Mouse (Mus musculus) limb, embryonic 13.5 days (tissue): ENCODE data around the gene Gm49366. TPM values are rescaled to one million over a fixed set of nuclear protein-coding genes. Genes with fewer than 3 reads are reported as not detected.
A peak's percentile ranks its signal among the peaks of the same experiment; 100 is the strongest.
"Not testable (repeated sequence)": the region's sequence is repeated elsewhere in the genome, so short reads cannot be mapped to it uniquely, and the experiment has no call there.

Source experiments
- ATAC-seq: fragments of 200-750 bp; cut with Nextera tagmentation; 2 replicates; pipeline ENCODE4 v1.8.0; 2017; ENCODE audit warnings: low read depth, moderate number of reproducible peaks, moderate TSS enrichment; ENCODE audit not compliant: low FRiP score
- H3K27ac ChIP-seq: fragments of 300-500 bp; sonication (generic); 2 replicates; pipeline ENCODE4 v1.5.1; 2015; ENCODE audit warnings: inconsistent platforms, mild to moderate bottlenecking, moderate library complexity
- H3K27me3 ChIP-seq: fragments of 300-500 bp; sonication (generic); 2 replicates; pipeline ENCODE4 v1.6.1; 2015; ENCODE audit warnings: mild to moderate bottlenecking, inconsistent platforms
- H3K36me3 ChIP-seq: fragments of 300-500 bp; sonication (generic); 2 replicates; pipeline ENCODE4 v1.6.1; 2015; ENCODE audit warnings: inconsistent platforms, mild to moderate bottlenecking, moderate library complexity
- H3K4me1 ChIP-seq: fragments of 300-500 bp; sonication (generic); 2 replicates; pipeline ENCODE4 v1.6.1; 2015; ENCODE audit warnings: inconsistent platforms
- H3K4me2 ChIP-seq: fragments of 300-500 bp; sonication (generic); replicated peaks from 2 replicates; pipeline ENCODE4 v1.6.1; 2015; ENCODE audit warnings: inconsistent platforms, mild to moderate bottlenecking, moderate library complexity
- H3K4me3 ChIP-seq: fragments of 300-500 bp; sonication (generic); 2 replicates; pipeline ENCODE4 v1.5.1; 2015; ENCODE audit warnings: moderate library complexity, mild to moderate bottlenecking, inconsistent platforms
- H3K9ac ChIP-seq: fragments of 300-500 bp; sonication (generic); 2 replicates; pipeline ENCODE4 v1.6.1; 2015; ENCODE audit warnings: mild to moderate bottlenecking, inconsistent platforms
- H3K9me3 ChIP-seq: fragments of 300-500 bp; sonication (generic); 2 replicates; pipeline ENCODE4 v1.6.1; 2016; ENCODE audit warnings: inconsistent platforms
- WGBS: fragments of 180-500 bp; shearing (Covaris S2); methylation state at CpG from one replicate; pipeline ENCODE4 v1.1.7; 2015; 5-methylcytosine and 5-hydroxymethylcytosine counted together
- polyA plus RNA-seq: library from polyadenylated mRNA; unstranded; fragments of >200 nt; fragmentation: Nextera tagmentation; extraction: Ambion mirVana; gene quantifications from 2 replicates; pipeline ENCODE4 v1.2.1, GENCODE M21; 2015

Gene Gm49366
- polyA plus RNA-seq, 1 experiment from 2014 or later = not detected

GRCm38 (mm10) chr12:84100071-84100470 is 61.3 kb downstream of the Gm49366 start:
- no peak overlapping the region for H3K9ac ChIP-seq
- H3K36me3 ChIP-seq = no peaks in the 10 kb centered on the region
- peaks cover 5% of the 10 kb centered on the region; the same call in 1 of the 2 replicates for H3K9me3 ChIP-seq
- no peak overlapping the region for H3K4me3 ChIP-seq
- H3K27me3 ChIP-seq = no peaks in the 10 kb centered on the region
- H3K4me1 ChIP-seq = 0 out of 2 replicates have a peak, but pooled peaks cover 4% of the 10 kb centered on the region
- 82% methylated on average over 1 of the region's 1 CpGs for WGBS
- ATAC-seq = no peak
- no peak overlapping the region for H3K27ac ChIP-seq
- H3K4me2 ChIP-seq = peak overlapping the region; percentile 74

- peak; percentile 73; the same call in 1 of the 2 replicates for ATAC-seq
- H3K4me1 ChIP-seq, H3K27me3 ChIP-seq, H3K9me3 ChIP-seq, H3K36me3 ChIP-seq: not testable (repeated sequence)
- WGBS = under 1% methylated on average over 80 of the region's 80 CpGs
- peak within 1 kb of the TSS; percentile 72 for H3K9ac ChIP-seq
- peak within 1 kb of the TSS; percentile 74 for H3K4me2 ChIP-seq
- peak within 1 kb of the TSS; percentile 55 for H3K4me3 ChIP-seq
- peak within 1 kb of the TSS; percentile 22; the same call in 1 of the 2 replicates for H3K27ac ChIP-seq
Measured at GRCm38 (mm10) chr12:84100604-84101492, 62.1 kb downstream of the Gm49366 start, which contains the start of gene Acot6. Acot6 (plus strand) TSS chr12:84100654.

- no peak overlapping the region for H3K9ac ChIP-seq
Measured at GRCm38 (mm10) chr12:84101493-84101845, 62.7 kb downstream of the Gm49366 start.

GRCm38 (mm10) chr12:84107012-84107411 is 68.3 kb downstream of the Gm49366 start:
- H3K4me2 ChIP-seq = no peak overlapping the region
- no peaks in the 10 kb centered on the region; the same call in 1 of the 2 replicates for H3K36me3 ChIP-seq
- no peak for ATAC-seq
- no peak overlapping the region for H3K27ac ChIP-seq
- H3K4me1 ChIP-seq = no peaks in the 10 kb centered on the region
- no peak overlapping the region for H3K4me3 ChIP-seq
- no peaks in the 10 kb centered on the region for H3K9me3 ChIP-seq
- 77% methylated on average over 3 of the region's 3 CpGs for WGBS
- H3K9ac ChIP-seq = no peak overlapping the region
- H3K27me3 ChIP-seq = no peaks in the 10 kb centered on the region

More at GRCm38 (mm10) chr12:84101493-84101845, 62.7 kb downstream of the Gm49366 start:
- no peak for ATAC-seq
- Histone ChIP-seq H3K9me3 (no peaks in the 10 kb centered on the region), H3K36me3 (no peaks in the 10 kb centered on the region), H3K4me1 (0 out of 2 replicates have a peak, but pooled peaks cover 4% of the 10 kb centered on the region), H3K4me3 (peak overlapping the region; percentile 55), H3K27me3 (no peaks in the 10 kb centered on the region), H3K27ac (no peak overlapping the region), H3K4me2 (peak overlapping the region; percentile 74)
- 52% methylated on average over 2 of the region's 2 CpGs for WGBS

- no peaks in the 10 kb centered on the region for H3K9me3 ChIP-seq
- H3K27me3 ChIP-seq = no peaks in the 10 kb centered on the region
- no peaks in the 10 kb centered on the region for H3K4me1 ChIP-seq
- H3K27ac ChIP-seq = no peak overlapping the region
- WGBS = 82% methylated on average over 1 of the region's 1 CpGs
- H3K36me3 ChIP-seq = no peaks in the 10 kb centered on the region; the same call in 1 of the 2 replicates
- no peak overlapping the region for H3K4me3 ChIP-seq
- no peak for ATAC-seq
- H3K4me2 ChIP-seq = no peak overlapping the region
- H3K9ac ChIP-seq = no peak overlapping the region
Measured at GRCm38 (mm10) chr12:84107692-84108091, 69.0 kb downstream of the Gm49366 start.

Other genes starting within 250 kb of the Gm49366 start
- gene Numb, start 117.0 kb upstream of the Gm49366 start, polyA plus RNA-seq = 36.0 and 40.7 TPM in 2 replicates
- gene Riox1, start 88.3 kb upstream of the Gm49366 start, polyA plus RNA-seq = 11.2 and 11.7 TPM in 2 replicates
- not detected in 2 replicates for gene Heatr4, start 54.1 kb upstream of the Gm49366 start, polyA plus RNA-seq
- 21.1 and 25.0 TPM in 2 replicates for gene Acot2, start 51.1 kb upstream of the Gm49366 start, polyA plus RNA-seq
- gene Acot1, start 29.4 kb upstream of the Gm49366 start, polyA plus RNA-seq = 33.7 and 38.6 TPM in 2 replicates
- gene Acot4, start 556 bp upstream of the Gm49366 start, polyA plus RNA-seq = 0.23 and 0.63 TPM in 2 replicates
- 0.17 and 0.20 TPM in 2 replicates for gene Acot3, start 13.2 kb downstream of the Gm49366 start, polyA plus RNA-seq
- gene Acot5, start 30.4 kb downstream of the Gm49366 start, polyA plus RNA-seq = not detected in 2 replicates
- 1.1 and 1.3 TPM in 2 replicates for gene Acot6, start 61.7 kb downstream of the Gm49366 start, polyA plus RNA-seq
- 6.1 and 7.8 TPM in 2 replicates for gene Dnal1, start 75.4 kb downstream of the Gm49366 start, polyA plus RNA-seq
- gene Pnma1, start 109.6 kb downstream of the Gm49366 start, polyA plus RNA-seq = 1.0 and 1.4 TPM in 2 replicates
- gene Elmsan1, start 179.9 kb downstream of the Gm49366 start, polyA plus RNA-seq = 8.9 and 9.9 TPM in 2 replicates
- 12.1 and 12.7 TPM in 2 replicates for gene Ptgr2, start 246.3 kb downstream of the Gm49366 start, polyA plus RNA-seq